Mouse (Mus musculus) fibroblast of lung, adult 2 months (primary cell): ENCODE data around the gene Efna2.
"Not testable (repeated sequence)": the region's sequence is repeated elsewhere in the genome, so short reads cannot be mapped to it uniquely, and the experiment has no call there.

Experiments
- DNase-seq: peaks from one replicate; pipeline ENCODE4 v3.0.0-alpha.2; 2011; ENCODE audit warnings: low read depth

Efna2 gene

GRCm38 (mm10) chr10:80190491-80191051 is 11.3 kb downstream of the Efna2 start:
- DNase-seq, result no peak

GRCm38 (mm10) chr10:80193976-80194375 is 14.7 kb downstream of the Efna2 start:
- DNase-seq, result no peak

- no peak for DNase-seq
Measured at GRCm38 (mm10) chr10:80194441-80194840, 15.2 kb downstream of the Efna2 start.

- DNase-seq, result no peak
Measured at GRCm38 (mm10) chr10:80196167-80196566, 16.9 kb downstream of the Efna2 start.

- DNase-seq, result no peak
Measured at GRCm38 (mm10) chr10:80196778-80197581, 17.7 kb downstream of the Efna2 start.

GRCm38 (mm10) chr10:80199440-80200008 is 20.2 kb downstream of the Efna2 start:
- peak; percentile 36 for DNase-seq

- DNase-seq, result no peak
Measured at GRCm38 (mm10) chr10:80200485-80200884, 21.2 kb downstream of the Efna2 start.

- DNase-seq, result no peak
Measured at GRCm38 (mm10) chr10:80204055-80204454, 24.8 kb downstream of the Efna2 start.

GRCm38 (mm10) chr10:80207201-80207600 is 27.9 kb downstream of the Efna2 start:
- DNase-seq, result no peak

GRCm38 (mm10) chr10:80207676-80208075 is 28.4 kb downstream of the Efna2 start:
- DNase-seq, result no peak

- no peak for DNase-seq
Measured at GRCm38 (mm10) chr10:80208248-80208647, 29.0 kb downstream of the Efna2 start.

- DNase-seq, result no peak
Measured at GRCm38 (mm10) chr10:80208841-80209371, 29.6 kb downstream of the Efna2 start.

GRCm38 (mm10) chr10:80211547-80212103 is 32.3 kb downstream of the Efna2 start:
- not testable (repeated sequence) for DNase-seq

GRCm38 (mm10) chr10:80215048-80215772 is 35.9 kb downstream of the Efna2 start:
- DNase-seq, result no peak

- DNase-seq, result no peak
Measured at GRCm38 (mm10) chr10:80220676-80221075, 41.4 kb downstream of the Efna2 start.

GRCm38 (mm10) chr10:80223137-80223536 is 43.9 kb downstream of the Efna2 start:
- DNase-seq, result not testable (repeated sequence)

- DNase-seq, result no peak
Measured at GRCm38 (mm10) chr10:80226071-80226415, 46.8 kb downstream of the Efna2 start.

GRCm38 (mm10) chr10:80226416-80227165 is 47.3 kb downstream of the Efna2 start, which contains the start of gene Mum1:
TSS of gene Mum1 (plus strand) at chr10:80226434.
- peak; percentile 98 for DNase-seq

- DNase-seq, result no peak
Measured at GRCm38 (mm10) chr10:80227166-80227539, 47.9 kb downstream of the Efna2 start.

GRCm38 (mm10) chr10:80227877-80228775 is 48.8 kb downstream of the Efna2 start:
- no peak for DNase-seq
